Mouse (Mus musculus) heart, postnatal 4 days (tissue): Measurements from ENCODE around the gene Ppp1r14c. TPM values are rescaled to one million over a fixed set of nuclear protein-coding genes. Genes with fewer than 3 reads are reported as not detected.

Experiments used
- DNase-seq: peaks from one replicate; pipeline ENCODE4 v3.0.0; 2021
- total RNA-seq, 2 experiments: library from RNA; stranded (reverse); gene quantifications; 2 replicates each; pipeline ENCODE4 v1.2.3; 2021

The Ppp1r14c gene
- total RNA-seq = 100 to 1,000 TPM; 269 to 291 TPM

DNA sequence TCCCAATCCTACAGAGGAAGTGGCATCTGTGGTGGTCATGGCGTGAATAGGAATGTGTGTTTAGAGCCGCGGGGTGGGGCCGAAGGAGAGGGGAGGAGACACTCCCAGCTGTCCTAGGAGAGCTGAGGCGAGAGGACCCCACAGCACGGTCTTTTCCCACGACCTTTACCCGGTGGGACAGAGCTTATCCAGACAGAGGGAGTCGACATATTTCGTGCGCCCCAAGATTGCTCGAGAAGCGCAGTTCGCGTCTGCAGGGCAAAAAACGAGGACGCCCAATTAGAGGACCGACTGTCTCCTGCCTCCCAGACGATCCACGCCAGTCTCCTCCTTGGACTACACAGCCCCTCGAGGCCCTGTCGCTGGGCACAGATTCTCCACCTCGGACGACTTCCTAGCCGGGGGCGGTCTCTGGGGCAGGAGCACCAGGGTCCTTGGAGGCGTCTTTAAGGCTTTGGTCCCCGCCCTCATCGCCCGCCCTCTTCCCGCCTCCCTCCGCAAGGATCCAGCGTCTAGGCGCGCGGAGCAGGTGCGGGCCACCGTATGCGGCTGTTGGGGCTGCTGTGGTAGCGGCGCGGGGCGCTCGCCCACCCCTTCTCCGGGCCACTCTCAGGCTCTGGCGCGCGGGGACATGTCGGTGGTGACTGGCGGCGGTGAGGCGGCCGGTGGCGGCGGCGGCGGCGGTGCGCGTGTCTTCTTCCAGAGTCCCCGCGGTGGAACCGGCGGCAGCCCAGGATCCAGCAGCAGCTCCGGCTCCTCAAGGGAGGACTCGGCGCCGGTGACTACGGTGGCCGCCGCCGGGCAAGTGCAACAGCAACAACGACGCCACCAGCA lies at the start of gene Ppp1r14c:
Gene Ppp1r14c, plus strand, starts transcription at position 22 of the 834 bp plus-strand sequence.
- DNase-seq = peak; percentile 60

DNA sequence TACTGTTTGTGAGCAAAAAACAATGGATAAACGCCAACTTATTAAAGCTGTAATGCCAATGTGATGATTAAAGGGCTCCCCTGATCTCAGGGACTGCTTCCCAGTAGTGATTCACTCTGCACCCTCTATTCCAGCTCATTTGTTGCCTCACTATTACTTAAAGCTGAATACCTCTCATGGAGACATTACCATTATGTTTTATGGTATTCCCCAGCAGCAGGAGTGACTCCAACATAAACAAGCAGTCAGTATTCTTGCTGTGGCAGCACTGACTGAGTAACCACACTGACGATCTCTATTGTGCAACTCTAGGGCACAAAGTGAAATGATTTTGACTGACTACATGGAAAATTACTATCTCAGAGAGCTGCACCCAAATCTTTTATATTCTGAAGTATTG lies 44.5 kb upstream of the Ppp1r14c start:
- DNase-seq = no peak

DNA sequence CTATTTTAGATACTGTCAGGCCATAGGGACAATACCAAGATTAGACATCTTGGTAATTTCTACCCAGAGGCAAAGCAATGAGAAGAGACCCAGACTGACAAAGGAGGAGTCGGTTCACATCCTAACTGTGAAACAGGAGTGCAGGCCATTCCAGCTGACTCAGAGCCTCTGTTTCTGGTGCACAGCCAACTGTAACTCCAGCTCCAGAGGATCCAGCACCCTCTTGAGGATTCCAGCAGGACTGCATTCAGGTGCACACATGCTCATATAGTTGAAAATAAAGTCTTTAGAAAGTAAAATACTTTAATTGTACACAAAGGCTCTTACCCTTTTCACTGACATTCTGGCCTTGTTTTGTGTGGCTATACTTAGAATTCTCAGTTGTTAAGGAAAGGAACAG lies 40.4 kb upstream of the Ppp1r14c start:
- peak; percentile 56 for DNase-seq

GRCm38 (mm10) chr10:3332880-3333279 lies 33.0 kb upstream of the Ppp1r14c start:
- peak; percentile 85 for DNase-seq

DNA sequence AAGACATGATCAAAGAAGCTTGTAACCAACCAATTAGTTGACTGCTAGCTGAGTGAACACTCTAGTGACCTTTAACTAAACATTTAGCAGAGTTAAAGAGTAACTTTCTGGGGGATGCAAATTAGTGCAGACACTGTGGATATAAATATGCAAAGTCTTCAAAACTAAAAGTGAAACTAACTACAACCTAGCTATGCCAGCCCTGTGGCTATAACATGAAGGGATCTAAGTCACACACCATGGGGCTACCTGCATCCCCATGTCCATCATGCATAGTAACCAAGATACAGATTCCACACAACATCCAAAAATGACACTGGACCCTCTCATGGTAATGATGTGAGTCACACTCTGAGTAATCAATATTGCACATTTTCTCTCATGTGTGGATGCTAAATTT lies 31.3 kb upstream of the Ppp1r14c start:
- no peak for DNase-seq

DNA sequence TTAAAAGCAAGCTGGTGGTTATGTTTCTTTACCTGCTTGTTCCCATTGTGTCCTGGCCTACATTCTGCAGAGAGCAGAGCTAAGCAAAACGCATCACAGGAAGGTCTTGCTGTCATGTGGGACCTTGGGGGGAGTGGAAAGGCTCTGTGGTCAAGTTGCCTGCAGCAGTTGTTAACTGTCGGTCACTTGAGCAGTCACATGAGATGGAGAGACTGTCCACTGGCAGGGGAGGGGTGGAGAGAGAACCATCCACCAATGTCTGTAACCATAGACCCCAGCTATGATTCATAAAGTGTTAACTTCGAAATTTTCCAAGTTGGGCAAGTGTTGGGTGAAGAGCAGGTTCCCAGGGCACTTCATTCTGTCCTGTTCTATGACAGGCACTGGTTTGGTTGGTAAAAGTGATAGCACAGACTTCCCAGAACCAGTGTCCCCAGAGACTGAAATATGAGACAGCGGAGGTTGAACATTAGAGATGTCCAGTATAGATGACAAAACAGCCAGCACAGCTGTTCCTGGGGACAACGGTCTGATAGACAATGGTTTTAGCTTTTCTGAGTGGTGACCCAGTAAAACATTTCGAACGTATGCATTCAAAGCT lies 29.0 kb upstream of the Ppp1r14c start:
- peak; percentile 57 for DNase-seq

DNA sequence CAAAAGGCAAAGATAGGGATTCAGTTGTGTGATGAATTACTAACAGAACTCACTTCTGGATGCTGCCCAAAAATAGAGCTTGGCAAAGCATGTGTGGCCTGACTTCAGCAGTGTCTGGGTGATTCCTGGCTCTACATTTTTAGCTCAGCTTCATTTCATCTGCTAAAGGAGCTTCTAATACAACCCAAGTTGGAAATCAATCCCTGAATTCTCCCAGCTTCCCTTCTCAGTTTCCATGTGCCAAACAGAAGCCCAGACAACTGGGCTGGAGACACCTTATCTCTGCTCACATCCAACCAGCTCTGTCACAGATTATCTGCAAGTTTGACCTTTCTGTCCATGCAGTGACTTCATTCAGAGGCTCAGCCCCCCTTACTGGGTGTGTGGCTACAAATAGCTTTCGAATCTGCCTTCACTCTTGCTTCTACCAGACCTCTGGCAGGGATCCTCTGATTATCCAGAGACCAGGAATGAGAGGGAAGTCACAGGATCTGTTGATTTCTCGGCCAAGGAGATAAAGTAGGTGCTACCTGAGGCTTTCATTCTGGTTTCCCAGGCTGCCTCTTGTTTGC lies 28.4 kb upstream of the Ppp1r14c start:
- DNase-seq = peak; percentile 57

DNA sequence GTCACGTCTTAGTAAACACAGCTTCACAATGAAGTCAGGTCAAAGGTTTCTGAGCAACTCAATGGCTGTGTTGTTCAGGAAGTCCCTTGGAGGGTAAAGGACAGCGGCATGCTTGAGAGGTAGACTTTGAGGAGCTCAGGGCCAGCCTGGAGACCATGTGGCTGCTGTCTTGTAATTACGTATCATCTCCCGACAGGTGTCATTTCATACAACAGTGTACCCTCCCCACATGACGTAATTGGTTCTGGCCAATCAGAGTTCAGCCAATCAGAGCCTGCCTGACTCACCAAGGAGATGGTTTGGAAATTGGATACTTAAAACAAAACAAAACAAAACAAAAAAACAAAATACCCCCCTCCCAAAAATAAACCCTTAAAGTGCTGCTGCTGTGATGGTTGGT lies 20.2 kb upstream of the Ppp1r14c start:
- DNase-seq = no peak

DNA sequence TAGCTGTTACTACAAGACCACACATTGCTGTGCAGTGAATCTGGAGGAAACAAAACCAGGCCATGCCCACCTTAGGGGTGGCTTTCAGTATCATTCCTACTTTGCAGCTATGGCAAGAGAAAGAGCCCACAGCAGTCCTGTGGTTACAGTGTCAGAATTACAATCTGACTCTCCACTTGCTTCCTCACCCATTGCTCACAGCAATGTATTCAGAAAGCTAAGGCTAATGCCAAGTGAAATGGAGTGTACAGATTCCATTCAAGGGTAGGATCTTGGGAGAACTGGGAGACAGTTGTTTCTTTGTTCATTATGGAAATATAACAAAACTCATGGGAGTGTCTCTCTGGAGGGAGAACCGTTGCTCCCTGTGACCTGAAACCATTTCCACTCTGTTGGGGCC lies 6.3 kb upstream of the Ppp1r14c start:
- DNase-seq = no peak

DNA sequence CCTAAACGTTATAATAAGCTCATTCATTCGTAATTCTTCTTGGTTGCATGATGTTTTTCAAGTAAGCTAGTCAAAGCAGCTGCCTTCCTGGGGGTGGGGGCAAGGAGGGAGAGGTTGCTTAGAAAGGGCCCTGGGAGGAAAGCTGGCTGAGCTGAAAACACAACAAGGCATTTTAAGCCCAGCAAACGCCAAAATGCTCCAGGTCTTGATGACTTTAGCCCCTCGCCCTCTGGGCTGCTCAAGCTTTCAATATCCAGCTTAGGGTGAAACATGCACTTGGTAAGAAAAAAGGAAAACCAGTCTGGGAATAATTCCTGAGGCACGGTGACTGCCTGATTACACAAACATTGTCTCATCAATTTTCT lies 204 bp upstream of the Ppp1r14c start:
- no peak for DNase-seq

- DNase-seq = peak; percentile 49
Measured at GRCm38 (mm10) chr10:3366870-3367431, 1.1 kb downstream of the Ppp1r14c start.

- DNase-seq = no peak
Measured at GRCm38 (mm10) chr10:3367440-3367839, 1.6 kb downstream of the Ppp1r14c start.

GRCm38 (mm10) chr10:3383176-3383575 lies 17.3 kb downstream of the Ppp1r14c start:
- DNase-seq = no peak

GRCm38 (mm10) chr10:3392251-3392650 lies 26.4 kb downstream of the Ppp1r14c start:
- DNase-seq = no peak

DNA sequence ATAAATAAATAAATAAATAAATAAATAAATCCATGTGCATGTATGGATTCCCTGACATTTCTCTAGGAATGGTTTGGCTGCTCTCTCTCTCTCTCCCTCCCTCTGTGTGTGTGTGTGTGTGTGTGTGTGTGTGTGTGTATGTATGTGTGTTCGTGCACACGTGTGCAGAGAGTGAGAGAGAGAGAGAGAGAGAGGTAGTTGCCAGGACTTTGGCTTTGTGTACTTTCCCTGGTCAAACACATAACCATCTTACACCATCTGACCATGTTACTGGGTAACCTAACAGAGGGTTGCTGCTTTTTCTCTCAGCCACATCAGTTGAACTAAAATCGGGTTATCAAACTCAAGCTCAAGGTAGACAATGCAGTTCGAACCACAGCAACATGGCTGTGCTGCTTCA lies 27.7 kb downstream of the Ppp1r14c start:
- no peak for DNase-seq

DNA sequence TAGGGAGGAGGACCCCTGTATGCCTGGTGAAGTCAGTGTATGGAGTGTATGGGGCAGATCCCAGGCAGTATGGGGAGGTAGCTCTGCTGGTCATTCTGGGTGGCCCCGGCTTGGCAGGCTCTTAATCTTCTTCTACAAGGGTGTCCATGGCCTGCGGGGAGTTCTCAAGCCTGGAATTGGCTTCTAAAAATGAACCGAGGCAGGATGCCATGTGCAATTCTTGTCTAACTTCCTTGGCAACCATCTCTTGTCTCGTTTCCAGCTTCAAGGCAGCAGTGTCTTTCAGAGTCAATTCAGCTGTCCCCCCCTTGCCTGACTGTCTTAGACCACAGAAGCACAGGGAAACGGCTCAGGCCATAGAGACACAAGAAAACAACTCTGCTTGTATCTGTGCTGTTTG lies 28.3 kb downstream of the Ppp1r14c start:
- DNase-seq = peak; percentile 72

GRCm38 (mm10) chr10:3394671-3395288 lies 28.9 kb downstream of the Ppp1r14c start:
- DNase-seq = peak; percentile 52

- peak; percentile 46 for DNase-seq
Measured at GRCm38 (mm10) chr10:3395341-3395931, 29.6 kb downstream of the Ppp1r14c start.

- peak; percentile 55 for DNase-seq
Measured at GRCm38 (mm10) chr10:3396008-3396795, 30.3 kb downstream of the Ppp1r14c start.

GRCm38 (mm10) chr10:3397406-3397805 lies 31.5 kb downstream of the Ppp1r14c start:
- DNase-seq = no peak

DNA sequence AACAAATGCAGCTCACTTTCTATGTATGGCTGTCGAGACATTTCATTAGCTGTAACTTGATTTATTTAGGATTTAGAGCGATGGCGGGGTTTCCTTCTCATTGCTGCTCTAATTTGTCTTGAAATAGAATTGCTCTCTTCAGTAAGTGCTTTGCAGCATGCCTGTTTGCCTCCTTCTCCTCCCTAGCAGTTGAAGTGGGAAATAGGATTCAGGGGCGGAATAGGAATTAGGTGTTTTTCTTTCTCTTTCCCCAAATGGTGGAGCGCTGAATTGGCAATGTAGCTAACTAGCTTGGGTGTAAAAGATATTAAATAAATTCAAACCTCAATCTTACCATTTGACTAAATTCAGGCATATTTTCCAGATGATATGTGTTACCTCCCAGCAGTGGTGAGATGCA lies 32.2 kb downstream of the Ppp1r14c start:
- no peak for DNase-seq

GRCm38 (mm10) chr10:3402284-3402683 lies 36.4 kb downstream of the Ppp1r14c start:
- no peak for DNase-seq
